Comparison of ENCODE assay signal across 20 mouse cellular contexts in genomic region chr1:138154185-138154785, GRCm38 (mm10). TPM values are rescaled to one million over a fixed set of nuclear protein-coding genes. Genes with fewer than 3 reads are reported as not detected.
DNase-seq lines count a peak whose midpoint lies in the region; ATAC-seq and TF ChIP-seq lines count a peak whose summit lies in the region.
"Had no signal": no experiment of that assay in that cellular context is flagged by ENCODE, and none has a peak within 500 bp of the region (broad histone marks: within the 10 kb centered on the region; RNA-seq: fewer than 3 reads in every experiment).

No protein-coding gene starts in this region.

- H3K9ac ChIP-seq in ES-Bruce4 (ENCODE audit: low read depth, poor library complexity, severe bottlenecking), result no peak overlapping the region
- no peak overlapping the region for H3K9ac ChIP-seq in embryonic facial prominence, embryonic 15.5 days
- H3K9ac ChIP-seq: forebrain, embryonic 13.5 days; heart, embryonic 13.5 days; lung, embryonic 14.5 days; stomach, embryonic 15.5 days had no signal

- TF ChIP-seq POLR2A in ES-Bruce4 (IDR thresholded peaks at IDR 0.05; ENCODE audit: insufficient read depth, low read length), result no peak

- 0 out of 2 replicates have a peak, but pooled peaks have one; percentile 20 for TF ChIP-seq EP300 in ES-Bruce4 (IDR thresholded peaks at IDR 0.05; ENCODE audit: insufficient read depth, low read depth, low read length)

- no peak overlapping the region for H3K4me2 ChIP-seq in embryonic facial prominence, embryonic 15.5 days (replicated peaks)
- H3K4me2 ChIP-seq: forebrain, embryonic 13.5 days; heart, embryonic 13.5 days; liver, embryonic 11.5 days; lung, embryonic 14.5 days; stomach, embryonic 15.5 days had no signal

- 0 out of 2 replicates have a peak, but pooled peaks have one; percentile 39 for ATAC-seq in embryonic facial prominence, embryonic 15.5 days (ENCODE audit: insufficient number of reproducible peaks, low FRiP score, low TSS enrichment, low read depth)
- ATAC-seq in erythroid progenitor cell, adult 5-6 weeks (replicated peaks; ENCODE audit: low FRiP score, poor library complexity, severe bottlenecking), result no peak
- ATAC-seq: activated CD4-positive, CD25-positive, alpha-beta regulatory T cell, adult 4 months; forebrain, embryonic 13.5 days had no signal

- H3K27me3 ChIP-seq in ES-Bruce4 (ENCODE audit: control insufficient read depth, insufficient read depth, low read length, poor library complexity, severe bottlenecking), result no peaks in the 10 kb centered on the region
- H3K27me3 ChIP-seq in embryonic facial prominence, embryonic 15.5 days, result no peaks in the 10 kb centered on the region
- H3K27me3 ChIP-seq: forebrain, embryonic 13.5 days; heart, embryonic 13.5 days; stomach, embryonic 15.5 days had no signal

- H3K4me3 ChIP-seq in ES-Bruce4 (ENCODE audit: low read depth, low read length), result no peak overlapping the region
- no peak overlapping the region for H3K4me3 ChIP-seq in embryonic facial prominence, embryonic 15.5 days (replicated peaks)
- H3K4me3 ChIP-seq: forebrain, embryonic 13.5 days; heart, embryonic 13.5 days; hindbrain, embryonic 10.5 days; stomach, embryonic 15.5 days had no signal

- no peaks in the 10 kb centered on the region for H3K9me3 ChIP-seq in ES-Bruce4 (replicated peaks; ENCODE audit: control insufficient read depth, insufficient read depth, low read length, poor library complexity, severe bottlenecking)
- H3K9me3 ChIP-seq in embryonic facial prominence, embryonic 15.5 days (replicated peaks), result no peaks in the 10 kb centered on the region
- H3K9me3 ChIP-seq: forebrain, embryonic 13.5 days; heart, embryonic 13.5 days; hindbrain, embryonic 10.5 days; stomach, embryonic 15.5 days had no signal

- H3K36me3 ChIP-seq in ES-Bruce4 (ENCODE audit: control insufficient read depth, insufficient read depth, low read length, poor library complexity, severe bottlenecking), result no peaks in the 10 kb centered on the region
- H3K36me3 ChIP-seq in embryonic facial prominence, embryonic 15.5 days, result no peaks in the 10 kb centered on the region
- H3K36me3 ChIP-seq: heart, embryonic 13.5 days; hindbrain, embryonic 10.5 days; stomach, embryonic 15.5 days had no signal

- 66% methylated on average over 1 of the region's 1 CpGs for WGBS in embryonic facial prominence, embryonic 15.5 days

- no peaks in the 10 kb centered on the region for H3K4me1 ChIP-seq in ES-Bruce4 (ENCODE audit: control insufficient read depth, insufficient read depth, low read length)
- 0 out of 2 replicates have a peak, but pooled peaks cover 4% of the 10 kb centered on the region for H3K4me1 ChIP-seq in embryonic facial prominence, embryonic 15.5 days
- H3K4me1 ChIP-seq: forebrain, embryonic 13.5 days; heart, embryonic 13.5 days; hindbrain, embryonic 10.5 days; stomach, embryonic 15.5 days had no signal

- peak; percentile 52 for DNase-seq in CD4-positive helper T cell, adult 2 months (ENCODE audit: low read depth, low spot score)
- peak; percentile 80 for DNase-seq in thymus, postnatal 0 days (ENCODE audit: low spot score)
- no peak for DNase-seq in lung, postnatal 14 days
- DNase-seq in cerebellum, adult 11-12 months, result no peak
- DNase-seq: adrenal gland, postnatal 14 days; cerebellum, adult 8-10 months; kidney, adult 9 months; left cerebral cortex, postnatal 4 days; lung, embryonic 14.5 days; midbrain, embryonic 14.5 days had no signal

- H3K27ac ChIP-seq in ES-Bruce4 (ENCODE audit: insufficient read depth, low read length), result no peak overlapping the region
- H3K27ac ChIP-seq in embryonic facial prominence, embryonic 15.5 days (replicated peaks), result no peak overlapping the region
- H3K27ac ChIP-seq: forebrain, embryonic 13.5 days; heart, embryonic 13.5 days; hindbrain, embryonic 10.5 days; stomach, embryonic 15.5 days had no signal

- TF ChIP-seq CTCF in ES-Bruce4 (IDR thresholded peaks at IDR 0.05; ENCODE audit: low read depth, low read length), result no peak

RNA-seq across cellular contexts. Expression of gene Ptprc, which starts 21.2 kb away (rescaled TPM):
- 0.14 TPM in 1 of 2 replicates, not detected in the other for polyA plus RNA-seq in ES-Bruce4 (2011; ENCODE audit: insufficient read depth, insufficient read length, low read depth, missing spikeins)
- 3.4 and 3.8 TPM in 2 replicates for polyA plus RNA-seq in embryonic facial prominence, embryonic 15.5 days (2015; fragmentation: Nextera tagmentation; extraction: Ambion mirVana)
- polyA plus RNA-seq in thymus, postnatal 0 days (2015; fragmentation: Nextera tagmentation; extraction: Ambion mirVana), result 408 and 445 TPM in 2 replicates
- total RNA-seq in erythroid progenitor cell, adult 5-6 weeks (2015; ENCODE audit: low replicate concordance), result 101 and 117 TPM in 2 replicates
- 55.3 and 66.4 TPM in 2 replicates for total RNA-seq in erythroid progenitor cell, adult 5-6 weeks (2017; ENCODE audit: low replicate concordance)
- polyA plus RNA-seq: C2C12 had no signal

Comparison
In these comparisons a context has a peak if more than half of its experiments do, and no peak if none do; other contexts are left out.
1. DNase-seq: peak in CD4-positive helper T cell, adult 2 months (single experiment) and thymus, postnatal 0 days (single experiment); none in lung, postnatal 14 days (single experiment) and cerebellum, adult 11-12 months (single experiment).
2. RNA of gene Ptprc, which starts 21.2 kb away (polyA plus RNA-seq): 408 to 445 TPM in thymus, postnatal 0 days; 3.4 to 3.8 TPM in embryonic facial prominence, embryonic 15.5 days and 0.14 TPM in ES-Bruce4; every median in the first group is over 10 times any median in the second.